Mouse (Mus musculus) forelimb bud, embryonic 11.5 days (tissue): ENCODE measurements at regions not wholly inside any gene's neighbourhood (a gene's known extent, or its start where the extent isn't known, plus 50 kb on each side); places are given as distances from the start of the nearest gene placed in this dataset.
"Not testable (repeated sequence)": the region's sequence is repeated elsewhere in the genome, so short reads cannot be mapped to it uniquely, and the experiment has no call there.

Source experiments
- DNase-seq: peaks from one replicate; pipeline ENCODE4 v3.0.0-alpha.2; 2012; ENCODE audit warnings: low read depth, low spot score

DNA sequence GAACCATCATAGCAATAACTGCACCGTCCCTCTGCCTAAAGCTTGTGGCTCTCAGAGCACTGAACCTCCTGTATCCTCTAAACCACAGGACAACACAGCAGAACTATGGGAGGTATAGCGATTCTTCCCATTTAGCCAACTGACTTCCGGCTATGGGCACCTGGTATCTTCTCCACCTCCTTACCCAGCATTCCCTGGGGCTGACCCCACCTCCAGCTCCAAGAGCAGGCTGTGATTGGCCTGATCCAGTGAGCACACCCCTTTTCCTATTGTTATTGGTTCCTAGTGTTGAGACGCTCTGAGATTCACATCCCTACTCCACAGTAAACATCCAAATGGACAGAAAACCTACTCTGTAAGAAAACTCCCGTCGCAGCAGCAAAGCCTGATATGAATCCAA lies 236.7 kb downstream of the Prex1 start:
- no peak for DNase-seq

DNA sequence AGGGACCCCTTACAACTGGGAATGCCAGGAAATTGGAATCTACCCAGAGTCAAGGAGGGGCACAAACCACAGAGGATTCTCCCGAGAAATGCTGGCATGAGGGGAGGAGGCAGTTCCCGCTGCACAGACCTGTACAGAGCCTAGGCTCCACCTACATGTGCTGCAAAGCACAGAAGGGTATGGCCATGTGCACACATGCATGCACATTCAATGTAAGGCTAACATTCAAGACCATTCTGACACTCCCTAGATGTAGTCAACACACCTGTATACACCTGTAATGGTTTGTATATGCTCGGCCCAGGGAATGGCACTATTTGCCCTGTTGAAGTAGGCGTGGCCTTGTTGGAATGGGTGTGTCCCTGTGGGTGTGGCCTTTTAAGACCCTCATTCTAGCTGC lies 238.0 kb downstream of the Prex1 start:
- no peak for DNase-seq

DNA sequence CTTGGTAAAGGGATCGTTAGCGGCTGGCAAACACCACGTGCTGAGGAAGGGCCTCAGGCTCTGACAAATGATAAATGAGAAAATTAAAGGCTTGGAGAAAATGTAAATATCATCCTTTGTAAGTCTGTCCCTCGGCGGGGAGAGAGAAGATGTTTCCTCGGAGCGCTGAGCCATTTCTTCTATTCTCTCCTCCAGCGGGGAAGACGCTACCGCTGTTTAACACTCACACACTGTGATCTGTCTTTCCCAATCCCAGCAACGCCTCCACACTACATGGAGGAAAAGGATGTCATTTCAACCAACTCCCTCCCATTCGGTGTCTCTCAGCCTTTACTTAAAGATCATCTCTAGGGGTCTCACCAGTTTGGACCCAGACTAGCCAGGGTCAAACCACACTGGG lies 239.0 kb downstream of the Prex1 start:
- DNase-seq: no peak

DNA sequence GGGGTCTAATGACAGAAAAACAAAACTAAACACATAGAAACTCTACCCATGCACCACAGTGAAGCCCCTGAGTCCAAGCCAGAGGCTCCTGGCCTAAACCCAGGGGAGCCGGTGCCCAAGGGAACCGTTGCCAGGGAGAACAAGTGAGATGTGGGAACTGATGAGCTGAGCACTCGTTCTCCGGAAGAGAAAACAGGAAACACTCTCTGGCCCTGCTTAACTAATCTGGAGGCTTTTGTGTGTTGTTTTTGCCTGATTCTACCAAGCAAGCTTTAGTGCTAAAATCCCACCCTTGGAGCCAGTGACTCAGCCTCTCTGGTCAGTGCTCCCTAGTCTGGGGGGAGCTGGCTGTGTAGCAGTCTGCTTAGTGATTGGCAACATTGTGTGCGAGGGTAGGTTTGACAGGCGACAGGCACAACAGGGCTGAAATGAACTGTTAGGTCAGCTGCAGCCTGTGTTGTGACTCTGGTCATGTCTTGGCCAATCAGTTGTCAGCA lies 242.3 kb downstream of the Prex1 start:
- DNase-seq: no peak

DNA sequence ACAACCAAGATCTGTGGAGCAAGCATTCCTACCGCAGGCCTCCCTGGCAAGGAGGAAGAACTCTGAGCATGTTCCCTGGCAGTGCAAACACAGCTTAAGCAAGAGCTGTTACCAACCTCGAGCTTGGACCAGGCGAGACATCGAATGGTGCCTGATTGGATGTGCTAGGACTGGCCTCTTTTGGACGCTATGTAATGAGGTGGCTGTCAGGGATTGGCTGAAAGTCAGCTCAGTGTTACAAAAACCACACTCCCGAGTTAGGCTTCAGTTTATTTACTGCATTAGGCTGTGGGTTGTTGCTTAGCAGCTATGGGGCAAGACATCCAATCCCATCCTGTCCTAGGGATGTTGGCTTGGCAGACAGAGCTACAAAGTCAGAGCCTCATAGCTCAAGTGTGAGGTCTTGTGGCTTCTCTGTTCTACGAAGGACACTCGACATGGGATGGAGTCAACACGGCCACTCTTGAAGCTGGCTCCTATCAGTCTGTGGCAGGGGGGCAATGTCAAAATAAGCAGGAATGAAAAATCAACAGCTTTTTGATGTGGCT lies 244.5 kb downstream of the Prex1 start:
- no peak for DNase-seq

DNA sequence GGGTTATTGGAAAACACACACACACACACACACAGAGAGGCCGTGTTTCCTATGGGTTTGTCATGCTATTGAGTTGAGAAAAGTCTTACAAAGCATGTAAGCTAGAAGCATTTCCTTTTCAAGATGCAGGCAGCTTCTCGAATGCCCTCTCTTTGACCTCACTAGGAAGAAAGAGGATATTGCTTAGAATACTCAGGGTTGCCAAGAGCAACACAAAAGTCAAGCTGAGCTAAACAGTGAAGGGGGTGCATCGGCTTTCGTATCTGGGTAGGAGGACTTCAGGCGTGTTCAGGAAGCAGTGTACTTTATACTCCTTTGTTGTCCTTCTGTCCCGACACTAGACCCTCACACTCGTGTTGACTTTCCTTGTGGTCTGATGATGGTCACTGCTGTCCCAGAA lies 246.5 kb downstream of the Prex1 start:
- no peak for DNase-seq

DNA sequence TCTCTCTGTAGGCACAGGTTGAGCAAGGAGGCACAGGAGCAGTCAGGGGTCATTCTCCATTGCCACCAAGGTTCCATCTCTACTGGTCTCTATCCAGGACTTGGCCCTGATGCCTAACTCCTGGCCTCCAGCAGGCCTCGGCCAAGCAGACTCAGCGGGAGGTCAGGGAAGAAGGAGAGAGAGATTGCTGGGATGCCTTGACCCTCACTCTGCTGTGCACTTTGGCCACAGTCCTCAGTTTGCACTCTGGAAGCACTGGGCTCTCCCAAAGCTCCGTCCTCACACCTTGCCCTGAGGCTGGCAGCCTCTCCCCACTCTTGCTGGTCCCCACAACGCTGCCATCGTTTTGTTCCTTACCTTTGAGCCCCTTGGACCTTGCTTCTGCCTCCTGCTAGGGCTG lies 248.1 kb downstream of the Prex1 start:
- DNase-seq: no peak

DNA sequence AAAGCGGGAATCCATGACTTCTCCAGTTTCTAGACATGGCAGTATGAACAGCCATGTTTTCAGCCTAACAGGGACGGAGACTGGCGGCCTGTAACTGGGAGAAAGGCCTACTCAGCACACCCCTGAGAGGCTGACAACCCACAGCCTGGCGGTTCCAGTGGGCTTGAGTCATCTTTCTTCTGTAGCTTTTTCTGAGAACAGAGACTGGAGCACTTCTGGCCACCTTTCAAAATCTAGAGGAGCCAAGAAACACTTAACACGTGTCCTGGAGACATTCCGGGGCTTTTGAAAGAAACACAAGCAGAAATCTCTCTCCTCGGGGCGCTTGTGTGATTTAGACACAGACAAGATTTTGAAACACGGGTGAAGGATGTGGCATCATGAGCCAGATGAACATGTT lies 250.1 kb downstream of the Prex1 start:
- DNase-seq: no peak

DNA sequence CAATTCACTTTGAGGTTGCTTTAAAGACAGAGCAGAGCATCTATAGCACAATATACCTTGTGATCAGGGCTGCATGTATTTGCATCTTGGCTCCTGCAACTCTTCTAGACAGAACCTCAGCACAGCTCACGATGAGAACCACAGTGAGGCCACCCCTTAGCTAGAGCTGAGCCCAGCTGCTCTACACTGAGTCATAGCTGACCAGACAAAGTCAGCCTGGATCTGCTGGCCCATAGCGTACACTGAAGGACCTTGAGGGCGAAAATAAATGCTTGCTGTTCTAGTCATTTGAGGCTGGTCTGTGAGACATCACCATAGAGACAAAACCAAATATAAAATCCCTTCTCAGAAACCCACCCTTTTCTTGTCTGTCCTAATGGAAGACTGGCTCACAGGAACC lies 251.7 kb downstream of the Prex1 start:
- DNase-seq: no peak

DNA sequence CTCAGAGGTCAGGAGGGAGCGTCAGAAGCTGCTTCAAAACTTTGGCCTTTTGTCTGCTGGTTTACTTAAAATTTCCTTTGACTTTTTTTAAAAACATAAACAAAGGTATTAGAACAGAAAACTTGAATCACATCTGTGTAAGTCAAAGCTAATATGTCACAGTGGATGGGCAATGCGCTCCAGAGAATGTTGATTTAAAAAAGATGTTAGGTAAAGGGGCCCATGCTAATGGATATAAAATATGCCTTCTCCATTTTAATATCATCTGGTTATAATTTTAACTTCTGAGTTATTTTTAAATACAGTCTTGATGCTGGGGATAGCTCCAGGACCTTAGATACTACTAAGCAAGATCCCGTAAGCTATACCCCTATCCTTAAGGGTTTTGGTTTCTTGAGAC lies 252.5 kb downstream of the Prex1 start:
- no peak for DNase-seq

DNA sequence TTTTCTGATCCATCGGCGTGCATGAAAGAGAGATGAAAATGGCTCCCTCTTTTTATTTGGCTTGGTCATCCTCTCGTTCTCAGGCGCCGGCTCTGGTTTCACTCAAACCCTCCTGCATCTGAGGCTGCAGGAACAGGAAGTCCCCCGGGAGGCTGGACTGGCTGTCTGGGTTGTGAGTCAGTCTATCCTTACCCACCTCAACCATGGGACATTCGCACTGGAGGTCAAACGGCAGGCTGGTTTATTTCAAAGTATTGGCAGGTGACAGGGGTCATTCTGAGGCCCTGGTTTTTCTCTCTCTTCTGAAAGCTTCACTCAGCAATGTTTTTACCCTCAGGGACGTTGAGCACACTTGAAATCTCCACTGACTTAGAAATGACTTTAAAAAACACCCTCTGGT lies 253.7 kb downstream of the Prex1 start:
- DNase-seq: peak; percentile 66

DNA sequence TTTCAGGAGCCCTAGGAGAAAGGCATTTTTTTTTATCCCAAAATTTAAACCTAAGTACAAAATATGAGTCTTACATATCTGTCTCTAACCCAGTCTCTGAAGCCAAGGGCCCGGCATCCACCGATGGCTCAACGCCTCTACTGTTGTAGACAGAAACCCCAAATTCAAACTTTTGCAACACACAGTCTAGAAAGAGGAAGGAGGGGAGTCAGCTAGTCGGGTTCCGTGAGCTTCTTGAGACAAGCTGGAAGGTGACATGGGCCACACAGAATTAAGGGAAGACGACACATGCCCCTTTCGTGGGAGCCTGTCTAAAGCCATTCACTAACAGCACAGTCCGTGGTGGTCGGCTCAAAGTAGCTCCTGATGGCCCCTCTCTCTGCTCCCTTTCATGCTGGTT lies 254.7 kb downstream of the Prex1 start:
- no peak for DNase-seq

DNA sequence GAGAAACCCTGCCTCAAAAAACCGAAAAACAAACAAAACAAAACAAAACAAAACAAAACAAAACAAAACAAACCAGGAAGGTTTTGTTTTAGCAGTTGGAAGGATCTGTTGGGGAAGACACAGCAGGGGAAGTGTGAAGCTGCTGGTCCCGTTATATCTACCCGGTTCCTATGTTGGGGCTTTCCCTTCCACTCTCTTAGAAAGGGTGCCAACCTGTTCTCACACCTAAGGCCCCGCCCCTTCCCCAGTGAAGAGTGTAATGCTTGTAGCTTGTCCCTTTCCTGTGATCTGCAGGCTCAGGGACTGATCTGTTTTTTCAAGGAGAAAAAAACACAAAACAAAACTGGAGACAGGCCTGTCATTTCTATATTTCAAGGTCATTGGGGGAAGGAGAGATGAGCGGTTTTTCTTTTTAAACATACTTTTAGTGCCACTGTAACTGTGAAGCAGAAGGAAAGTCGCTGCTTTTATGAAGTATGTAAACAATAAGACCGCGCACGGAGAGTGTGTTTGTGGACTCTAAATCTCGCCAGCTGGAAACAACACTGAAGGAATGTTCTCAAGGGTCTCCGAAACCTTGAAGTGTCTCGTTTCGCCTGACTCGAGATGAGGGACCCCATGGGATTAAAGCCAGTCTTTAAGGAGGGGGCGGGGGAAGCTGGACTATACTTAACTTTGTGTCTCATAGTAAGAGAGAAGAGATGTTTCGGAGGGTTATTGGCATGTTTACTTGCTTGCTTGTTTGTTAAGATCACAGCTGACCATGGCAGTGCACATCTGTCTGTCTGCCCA lies 256.1 kb downstream of the Prex1 start:
- DNase-seq: no peak

DNA sequence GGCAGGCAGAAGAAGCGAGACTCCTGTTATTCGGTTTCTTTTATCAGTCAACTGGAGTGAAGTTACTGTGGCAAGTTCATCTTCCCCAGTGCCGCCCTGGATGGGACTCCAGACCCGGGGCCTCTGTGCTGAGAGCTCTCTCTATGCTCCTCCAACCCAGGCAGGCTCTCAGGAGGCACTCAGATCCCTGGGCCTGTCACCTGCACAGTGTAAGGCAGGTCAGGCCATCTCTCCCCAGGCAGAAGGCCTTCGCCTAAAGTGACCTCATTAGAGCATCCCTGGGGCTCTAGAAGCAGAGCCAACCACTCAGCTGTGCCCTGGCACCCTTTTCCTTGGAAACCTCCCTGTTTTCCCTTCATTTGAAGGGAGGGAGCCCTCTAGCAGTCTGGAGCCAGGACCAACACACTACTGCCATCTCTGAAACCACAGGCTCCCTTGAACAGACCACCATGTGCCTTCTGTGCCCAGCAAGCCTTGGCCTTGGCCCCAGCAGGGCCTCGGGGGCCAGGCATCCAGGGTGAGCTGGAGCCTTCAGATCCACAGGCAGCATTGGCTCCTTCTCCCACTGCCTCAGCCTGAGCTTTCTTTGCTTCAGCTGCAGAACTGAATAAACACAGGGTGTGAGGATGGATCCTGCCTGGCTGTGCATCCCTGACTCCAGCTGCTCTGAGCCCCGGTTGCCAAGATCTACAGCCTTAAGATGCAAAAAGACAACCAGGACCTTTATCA lies 259.3 kb downstream of the Prex1 start:
- DNase-seq: not testable (repeated sequence)

DNA sequence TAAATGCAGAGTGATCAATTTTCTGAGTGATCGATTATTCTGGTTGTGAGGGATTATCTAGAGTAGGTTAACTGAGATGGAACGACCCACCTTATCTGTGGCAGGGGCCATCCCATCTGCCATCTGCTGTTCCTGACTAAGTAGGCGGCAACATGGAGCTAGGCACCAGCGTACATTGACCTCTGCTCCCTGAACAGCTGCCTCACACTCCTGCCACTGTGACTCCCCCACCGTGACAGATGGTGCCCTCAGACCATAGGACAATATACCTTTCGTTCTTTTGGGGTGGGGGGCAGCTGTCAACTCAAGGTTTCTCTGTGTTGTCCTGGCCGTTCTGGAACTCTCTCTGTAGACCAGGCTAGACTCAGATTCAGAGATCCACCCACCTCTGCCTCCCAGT lies 262.7 kb downstream of the Prex1 start:
- DNase-seq: no peak

DNA sequence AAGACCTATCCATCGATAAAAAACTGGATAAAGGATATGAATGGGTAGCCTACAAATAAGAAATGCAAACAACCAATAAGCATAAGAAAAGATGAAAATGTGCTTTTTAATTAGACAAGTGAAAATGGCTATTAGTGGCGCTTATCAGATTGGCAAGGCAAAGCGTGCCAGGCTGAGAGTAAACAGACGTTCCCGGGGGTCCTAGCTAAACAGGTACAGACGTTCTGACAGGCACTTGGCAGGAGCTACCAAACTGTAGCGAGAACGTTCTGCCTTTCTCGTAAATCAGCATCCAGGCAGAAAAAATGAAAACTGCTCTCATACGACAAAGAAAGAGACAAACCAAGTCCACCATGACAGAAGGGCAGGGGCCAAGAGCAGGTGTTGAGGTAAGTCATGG lies 263.3 kb downstream of the Prex1 start:
- DNase-seq: no peak

DNA sequence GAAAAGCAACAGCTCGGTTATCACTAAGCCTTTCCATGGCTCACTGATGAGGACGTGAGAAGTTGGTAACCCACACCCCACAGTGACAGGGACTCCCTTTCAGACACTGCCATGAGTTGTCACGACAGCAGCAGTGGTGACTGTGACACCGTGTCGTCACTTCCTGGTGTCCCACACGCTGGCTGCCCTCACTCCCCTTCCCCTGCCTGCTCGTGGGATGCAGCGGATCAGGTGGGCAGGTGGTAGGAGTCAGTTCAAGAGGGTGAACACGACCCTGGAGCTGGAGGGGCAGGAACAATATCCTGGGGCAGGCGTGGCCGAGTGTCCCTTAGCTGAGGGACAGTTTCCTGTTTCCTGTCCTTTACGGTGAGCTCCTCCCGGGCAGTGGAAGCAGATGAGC lies 264.9 kb downstream of the Prex1 start:
- no peak for DNase-seq

DNA sequence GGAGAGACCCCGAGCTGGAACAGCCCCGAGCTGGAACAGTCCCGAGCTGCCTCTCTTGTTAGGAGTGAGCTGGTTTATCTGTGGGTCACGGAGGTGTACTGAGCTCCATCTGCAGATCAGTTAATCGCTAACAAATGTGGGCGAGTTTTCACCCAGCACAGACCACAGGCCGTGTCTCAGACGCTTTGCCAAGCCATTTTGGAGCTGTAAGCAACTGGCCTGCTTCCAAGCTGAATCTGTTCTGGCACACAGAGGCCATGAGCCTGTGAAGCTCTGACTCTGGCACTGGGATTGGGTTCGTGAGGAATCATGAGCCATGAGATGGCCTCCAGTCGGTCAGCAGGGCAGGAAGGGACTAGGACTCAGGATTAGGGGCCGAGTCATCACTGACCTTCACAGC lies 265.5 kb downstream of the Prex1 start:
- DNase-seq: no peak

DNA sequence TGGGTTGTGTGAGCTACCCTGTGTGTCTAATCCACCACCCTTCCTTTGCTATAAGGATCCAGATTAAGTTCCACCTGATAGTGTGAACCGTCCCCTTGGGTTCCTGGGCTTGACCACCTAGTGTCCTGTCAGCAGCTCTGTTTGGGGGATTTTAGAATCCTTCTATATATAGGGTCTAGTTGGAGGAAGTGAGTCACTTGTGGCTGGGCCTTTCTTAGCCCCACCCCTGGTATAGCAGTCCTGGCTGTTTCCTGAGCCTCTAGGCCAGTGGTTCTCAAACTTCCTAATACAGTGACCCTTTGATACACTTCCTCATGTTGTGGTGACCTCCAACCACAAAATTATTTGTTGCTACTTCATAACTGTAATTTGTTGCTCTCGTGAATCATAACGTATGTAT lies 267.1 kb downstream of the Prex1 start:
- DNase-seq: no peak

DNA sequence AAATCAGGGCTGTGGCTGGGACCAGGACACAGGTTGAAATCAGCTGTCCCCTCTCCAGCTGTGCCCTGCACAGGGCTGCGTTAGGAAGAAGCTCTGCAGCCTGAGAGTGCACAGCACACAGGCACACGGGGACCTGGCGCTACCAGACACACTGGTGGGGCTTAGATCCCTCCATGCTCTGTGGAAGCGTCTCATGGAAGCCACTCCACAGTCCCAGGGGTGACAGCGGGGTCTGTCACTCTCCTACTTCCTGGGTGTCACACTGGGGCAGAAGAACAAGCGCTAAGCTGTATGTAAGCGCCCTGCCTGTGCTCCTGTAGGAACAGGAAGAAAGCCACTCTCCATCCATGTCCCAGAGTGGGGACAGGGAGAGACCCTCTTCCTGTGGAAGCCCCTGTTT lies 267.8 kb downstream of the Prex1 start:
- DNase-seq: not testable (repeated sequence)

DNA sequence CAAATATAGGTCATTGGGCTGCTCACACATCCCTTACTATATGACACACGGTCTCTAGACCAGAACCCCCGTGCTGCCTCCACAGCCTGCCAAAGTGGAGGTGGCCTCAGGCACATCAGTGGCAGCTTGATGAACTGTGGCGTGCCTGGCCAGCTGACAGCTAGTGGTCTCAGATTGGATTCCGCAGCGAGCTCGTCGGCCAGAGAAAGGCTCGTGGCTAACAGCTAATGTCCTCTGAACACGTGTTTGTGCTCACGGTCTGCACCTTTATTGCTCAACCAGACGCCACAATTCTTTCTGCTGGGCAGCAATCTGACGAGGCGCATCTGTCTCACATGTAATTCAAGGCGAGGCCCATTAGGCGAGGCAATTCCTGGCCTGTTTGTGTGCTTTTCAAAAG lies 270.6 kb downstream of the Prex1 start:
- peak; percentile 70 for DNase-seq

DNA sequence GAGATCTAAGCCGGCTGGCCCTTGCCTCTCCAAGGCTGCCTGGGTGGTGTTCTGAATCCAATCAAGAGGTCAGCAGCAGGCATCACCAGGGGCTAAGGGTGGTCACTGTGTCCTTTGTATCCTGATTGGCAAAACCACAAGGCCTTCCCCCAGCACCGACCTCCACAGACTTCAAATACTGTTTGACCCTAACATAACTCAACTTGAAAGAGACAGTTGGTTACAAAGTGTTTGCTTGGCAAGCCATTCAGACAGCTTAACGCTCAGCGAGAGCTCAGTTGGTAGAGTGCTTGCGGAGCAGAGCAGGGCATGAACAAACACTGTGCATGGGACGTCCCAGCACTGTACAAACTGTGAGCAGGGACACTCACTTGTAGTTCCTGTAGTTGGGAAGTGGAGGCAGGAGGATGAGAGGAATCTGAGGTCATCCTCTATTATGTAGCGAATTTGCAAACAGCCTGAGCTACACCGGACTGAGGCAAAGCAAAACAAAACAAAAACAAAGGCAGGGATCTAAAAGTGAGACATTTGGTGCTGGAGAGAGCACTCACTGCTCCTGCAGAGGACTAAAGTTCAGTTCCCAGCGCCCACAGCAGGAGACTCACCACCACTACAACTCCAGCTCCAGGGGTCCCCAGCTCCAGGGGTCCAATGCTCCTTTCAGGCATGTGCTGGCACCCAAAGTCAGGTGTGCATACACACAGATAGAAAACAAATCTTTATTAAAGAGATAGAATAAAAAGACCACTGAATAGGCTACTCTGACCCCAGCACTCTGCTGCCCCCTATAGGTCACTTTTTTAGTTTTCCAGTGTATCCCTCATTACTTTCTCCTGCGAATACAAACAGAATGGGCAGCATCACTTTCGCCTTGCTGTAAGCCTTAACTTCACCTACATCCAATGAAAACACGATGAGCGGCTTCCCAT lies 273.5 kb downstream of the Prex1 start:
- peak; percentile 55 for DNase-seq
